Mouse (Mus musculus) limb, embryonic 11.5 days (tissue): ENCODE results near the gene Slc17a1. TPM values are rescaled to one million over a fixed set of nuclear protein-coding genes. Genes with fewer than 3 reads are reported as not detected.

Experiments used
- ATAC-seq: fragments of 200-750 bp; cut with Nextera tagmentation; 2 replicates; pipeline ENCODE4 v1.8.0; 2017; ENCODE audit warnings: low read depth; ENCODE audit not compliant: insufficient number of reproducible peaks, low FRiP score, low TSS enrichment
- DNase-seq: peaks from one replicate; pipeline ENCODE4 v3.0.0-alpha.2; 2015; ENCODE audit warnings: low spot score
- H3K27ac ChIP-seq: fragments of 300-500 bp; sonication (generic); replicated peaks from 2 replicates; pipeline ENCODE4 v1.5.1; 2014; ENCODE audit warnings: low read depth, mild to moderate bottlenecking, low read length
- H3K27me3 ChIP-seq: fragments of 300-500 bp; sonication (generic); 2 replicates; pipeline ENCODE4 v1.6.1; 2014; ENCODE audit warnings: mild to moderate bottlenecking, low read length, mixed read lengths; ENCODE audit not compliant: control insufficient read depth, insufficient read depth
- H3K36me3 ChIP-seq: fragments of 300-500 bp; sonication (generic); 2 replicates; pipeline ENCODE4 v1.6.1; 2014; ENCODE audit warnings: mild to moderate bottlenecking, low read length, moderate library complexity, mixed read lengths; ENCODE audit not compliant: control insufficient read depth, insufficient read depth
- H3K4me1 ChIP-seq: fragments of 300-500 bp; sonication (generic); 2 replicates; pipeline ENCODE4 v1.6.1; 2014; ENCODE audit warnings: low read length, mixed read lengths; ENCODE audit not compliant: control insufficient read depth, insufficient read depth
- H3K4me2 ChIP-seq: fragments of 300-500 bp; sonication (generic); 2 replicates; pipeline ENCODE4 v1.6.1; 2014; ENCODE audit warnings: low read depth, mild to moderate bottlenecking, moderate library complexity; ENCODE audit not compliant: severe bottlenecking
- H3K4me3 ChIP-seq: fragments of 300-500 bp; sonication (generic); 2 replicates; pipeline ENCODE4 v1.5.1; 2014; ENCODE audit warnings: low read depth, low read length
- H3K9ac ChIP-seq: fragments of 300-500 bp; sonication (generic); 2 replicates; pipeline ENCODE4 v1.6.1; 2014; ENCODE audit warnings: mild to moderate bottlenecking, low read length
- H3K9me3 ChIP-seq: fragments of 300-500 bp; sonication (generic); 2 replicates; pipeline ENCODE4 v1.6.1; 2016; ENCODE audit warnings: low read length; ENCODE audit not compliant: control insufficient read depth
- WGBS: fragments of 180-500 bp; shearing (Covaris S2); extraction: QIAGEN DNeasy Blood & Tissue Kit; methylation state at CpG from one replicate; pipeline ENCODE4 v1.1.7; 2014; 5-methylcytosine and 5-hydroxymethylcytosine counted together
- polyA plus RNA-seq: library from polyadenylated mRNA; unstranded; fragments of >200 nt; fragmentation: Nextera tagmentation; extraction: Ambion mirVana; gene quantifications from 2 replicates; pipeline ENCODE4 v1.2.1, GENCODE M21; 2014

The Slc17a1 gene
- polyA plus RNA-seq, 1 experiment from 2014 or later: not detected

DNA sequence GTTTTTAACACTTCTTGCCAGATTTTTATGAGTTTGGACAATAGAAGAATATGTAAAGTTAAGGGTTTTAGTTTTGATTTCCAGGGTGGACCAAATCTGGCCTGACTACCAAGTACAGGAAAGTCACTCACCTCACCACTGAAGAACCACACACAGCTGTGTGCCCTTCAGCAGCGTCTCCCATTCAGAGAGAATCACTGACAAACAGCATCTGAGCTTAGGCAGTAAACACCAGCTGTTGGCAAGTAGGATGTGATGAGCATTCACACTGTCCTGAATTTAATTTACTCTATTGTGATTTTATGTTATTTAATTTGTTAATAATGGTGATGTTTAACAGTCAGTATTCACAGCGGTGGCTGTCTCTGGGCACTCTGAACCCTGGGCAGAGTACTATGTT, 58.2 kb downstream of the Slc17a1 start:
- ATAC-seq (no peak), DNase-seq (no peak)
- no peaks in the 10 kb centered on the region for H3K9me3 ChIP-seq
- no peak overlapping the region for H3K27ac ChIP-seq
- no peaks in the 10 kb centered on the region for H3K27me3 ChIP-seq
- no peak overlapping the region for H3K9ac ChIP-seq
- no peak overlapping the region for H3K4me2 ChIP-seq
- H3K36me3 ChIP-seq: no peaks in the 10 kb centered on the region
- H3K4me3 ChIP-seq: no peak overlapping the region
- H3K4me1 ChIP-seq: no peaks in the 10 kb centered on the region
- 79% methylated on average over 2 of the region's 2 CpGs for WGBS

DNA sequence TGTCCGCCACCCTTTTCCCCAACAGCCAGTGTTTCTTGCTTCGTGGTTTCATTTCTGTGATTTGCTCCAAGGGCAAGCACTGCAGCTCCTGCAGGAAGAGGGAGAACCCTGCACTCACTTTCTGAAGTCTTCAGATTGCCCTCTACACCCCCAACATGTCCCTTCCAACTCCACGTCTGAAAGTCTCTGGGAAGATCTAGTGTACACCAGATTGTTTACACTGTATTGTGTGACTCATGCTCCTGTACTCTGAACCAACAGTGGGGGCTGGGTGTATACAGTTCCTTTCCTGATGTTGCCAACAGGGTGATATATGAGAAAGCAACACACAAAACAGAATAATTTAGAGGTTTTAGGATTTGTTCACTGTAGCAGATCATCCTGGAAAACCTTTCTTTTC, 61.1 kb downstream of the Slc17a1 start:
- 65% methylated on average over 3 of the region's 3 CpGs for WGBS
- Histone ChIP-seq H3K9me3 (no peaks in the 10 kb centered on the region), H3K4me2 (no peak overlapping the region), H3K27me3 (no peaks in the 10 kb centered on the region), H3K36me3 (no peaks in the 10 kb centered on the region), H3K4me1 (no peaks in the 10 kb centered on the region), H3K27ac (no peak overlapping the region), H3K4me3 (no peak overlapping the region), H3K9ac (no peak overlapping the region)
- DNase-seq: no peak
- no peak for ATAC-seq

DNA sequence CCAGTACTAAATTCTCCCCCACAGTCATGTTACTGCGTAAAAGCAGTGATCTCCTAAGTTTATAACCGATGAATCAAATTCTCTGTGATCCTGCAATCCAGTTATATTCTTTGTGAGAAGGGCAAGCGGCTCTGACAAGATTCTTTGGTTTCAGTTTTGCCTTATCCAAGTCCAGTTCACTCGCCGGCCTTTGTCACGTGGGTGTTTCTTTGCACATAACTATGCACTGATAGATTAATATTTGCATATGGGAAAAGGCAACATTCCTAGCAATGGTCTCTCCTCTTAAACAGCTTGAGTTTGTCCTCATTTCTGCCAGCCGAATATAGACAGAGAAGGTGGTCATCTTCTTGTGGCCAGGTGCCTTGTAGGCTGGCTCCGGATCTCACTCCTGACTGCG, 62.9 kb downstream of the Slc17a1 start:
- Histone ChIP-seq H3K27ac (no peak overlapping the region; the same call in 1 of the 2 replicates), H3K27me3 (no peaks in the 10 kb centered on the region), H3K9ac (no peak overlapping the region), H3K4me2 (no peak overlapping the region), H3K9me3 (no peaks in the 10 kb centered on the region), H3K4me3 (no peak overlapping the region), H3K36me3 (no peaks in the 10 kb centered on the region), H3K4me1 (no peaks in the 10 kb centered on the region)
- WGBS: 90% methylated on average over 9 of the region's 9 CpGs
- ATAC-seq (no peak), DNase-seq (no peak)

DNA sequence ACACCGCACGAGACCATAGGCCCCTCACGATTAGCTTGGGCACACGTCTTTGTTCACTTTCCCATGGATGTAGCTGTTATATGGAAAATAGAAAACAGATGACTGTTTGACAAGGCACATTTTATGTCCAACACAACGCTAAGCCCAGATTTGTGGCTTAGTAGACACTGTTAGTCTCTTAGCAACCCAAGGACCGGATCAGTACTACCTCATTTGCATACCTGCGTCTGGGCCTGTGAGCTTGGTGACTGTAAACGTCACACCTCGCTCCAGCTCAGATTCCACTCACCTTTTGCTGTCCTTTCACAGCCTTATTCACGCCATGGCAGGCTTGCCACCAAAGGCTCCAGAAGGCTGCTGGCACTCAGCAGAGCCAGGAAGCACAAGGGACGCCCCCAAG, 63.4 kb downstream of the Slc17a1 start:
- H3K4me2 ChIP-seq: no peak overlapping the region
- DNase-seq: peak; percentile 47

DNA sequence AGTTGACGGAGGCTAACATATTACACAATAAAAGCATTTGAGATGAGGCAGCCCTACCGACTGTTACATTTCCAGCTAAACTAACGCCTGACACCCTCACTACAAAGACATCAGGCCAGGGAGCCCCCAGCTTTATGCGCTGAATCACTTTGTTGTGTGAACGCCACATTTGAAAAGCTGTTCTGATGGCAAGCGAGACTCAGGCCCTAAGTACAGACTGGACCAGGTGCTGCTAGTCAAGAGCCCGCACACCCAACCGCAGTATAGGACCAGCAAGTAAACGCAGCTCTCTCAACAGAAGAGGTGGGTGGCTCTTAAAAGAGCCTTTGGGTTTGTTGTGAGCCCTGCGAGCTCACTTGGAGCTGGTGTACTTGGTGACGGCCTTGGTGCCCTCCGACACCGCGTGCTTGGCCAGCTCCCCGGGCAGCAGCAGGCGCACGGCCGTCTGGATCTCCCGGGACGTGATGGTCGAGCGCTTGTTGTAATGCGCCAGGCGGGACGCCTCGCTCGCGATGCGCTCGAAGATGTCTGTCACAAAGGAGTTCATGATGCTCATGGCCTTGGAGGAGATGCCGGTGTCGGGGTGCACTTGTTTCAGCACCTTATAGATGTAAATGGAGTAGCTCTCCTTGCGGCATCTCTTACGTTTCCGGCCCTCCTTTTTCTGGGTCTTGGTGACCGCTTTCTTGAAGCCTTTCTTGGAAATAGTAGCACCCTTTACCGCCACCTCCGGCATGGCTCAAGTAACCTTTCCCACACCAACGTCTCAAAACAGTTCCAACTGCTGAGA, 66.1 kb downstream of the Slc17a1 start, which contains the start of gene Hist1h2ba:
Hist1h2ba (minus strand) TSS at position 736 of the 790 bp plus-strand sequence.
- Histone ChIP-seq H3K4me2 (no peak within 1 kb of the TSS), H3K4me1 (no peaks in the 10 kb centered on the region), H3K27ac (no peak within 1 kb of the TSS), H3K9me3 (no peaks in the 10 kb centered on the region), H3K27me3 (no peaks in the 10 kb centered on the region), H3K36me3 (no peaks in the 10 kb centered on the region), H3K9ac (no peak within 1 kb of the TSS), H3K4me3 (no peak within 1 kb of the TSS)
- 89% methylated on average over 33 of the region's 39 CpGs for WGBS
- no peak for ATAC-seq
- no peak for DNase-seq

More for the DNA sequence above, 63.4 kb downstream of the Slc17a1 start:
- H3K4me1 ChIP-seq: no peaks in the 10 kb centered on the region
- WGBS: 39% methylated on average over 11 of the region's 11 CpGs
- no peak overlapping the region; the same call in 1 of the 2 replicates for H3K27ac ChIP-seq
- no peaks in the 10 kb centered on the region for H3K9me3 ChIP-seq
- H3K27me3 ChIP-seq: no peaks in the 10 kb centered on the region
- H3K9ac ChIP-seq: no peak overlapping the region
- H3K36me3 ChIP-seq: no peaks in the 10 kb centered on the region
- peak; percentile 57 for ATAC-seq
- no peak overlapping the region for H3K4me3 ChIP-seq

DNA sequence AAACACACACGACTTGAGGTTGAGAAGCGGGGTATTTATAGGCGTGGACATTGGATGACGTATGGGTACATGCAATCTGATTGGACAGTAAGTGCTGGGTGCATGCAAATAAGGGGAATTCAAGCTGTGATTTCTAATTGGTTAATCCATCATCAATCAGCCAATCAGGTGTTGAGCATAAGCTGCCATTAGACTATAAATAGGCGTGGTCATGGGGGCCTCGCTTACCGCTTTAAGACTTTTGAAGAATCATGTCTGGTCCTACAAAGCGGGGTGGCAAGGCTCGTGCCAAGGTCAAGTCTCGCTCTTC, 66.6 kb downstream of the Slc17a1 start, which contains the start of gene Hist1h2aa:
Hist1h2aa (plus strand) TSS at position 252 of the 310 bp plus-strand sequence.
- H3K4me3 ChIP-seq: no peak within 1 kb of the TSS
- H3K4me1 ChIP-seq: no peaks in the 10 kb centered on the region
- no peaks in the 10 kb centered on the region for H3K27me3 ChIP-seq
- no peak within 1 kb of the TSS for H3K27ac ChIP-seq
- no peak within 1 kb of the TSS for H3K4me2 ChIP-seq
- ATAC-seq (no peak), DNase-seq (no peak)
- no peaks in the 10 kb centered on the region for H3K36me3 ChIP-seq
- 91% methylated on average over 10 of the region's 10 CpGs for WGBS
- no peak within 1 kb of the TSS for H3K9ac ChIP-seq
- no peaks in the 10 kb centered on the region for H3K9me3 ChIP-seq

DNA sequence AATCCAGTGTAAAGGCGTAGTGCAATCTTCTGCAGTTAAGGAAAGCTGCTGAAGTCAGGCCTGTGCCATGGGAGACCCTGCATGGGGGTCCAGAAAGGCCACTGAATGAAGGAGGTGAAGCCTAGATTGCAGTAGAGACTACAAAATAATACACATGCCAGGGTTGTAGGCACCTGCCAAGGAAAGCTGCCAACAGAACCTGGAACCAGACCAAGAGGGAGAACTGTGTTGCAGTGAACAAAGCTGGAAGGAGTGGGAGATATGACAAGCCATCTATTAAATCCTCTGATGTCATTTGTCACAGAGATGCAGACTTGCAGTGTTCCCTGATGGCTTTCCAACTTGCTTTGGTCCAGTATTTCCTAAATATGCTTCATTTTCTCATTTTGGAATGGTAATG, 71.1 kb downstream of the Slc17a1 start:
- H3K4me3 ChIP-seq: no peak overlapping the region
- H3K4me2 ChIP-seq: no peak overlapping the region
- H3K9me3 ChIP-seq: no peaks in the 10 kb centered on the region
- no peak overlapping the region for H3K9ac ChIP-seq
- H3K27ac ChIP-seq: no peak overlapping the region
- ATAC-seq (no peak), DNase-seq (no peak)
- no peaks in the 10 kb centered on the region for H3K4me1 ChIP-seq
- H3K36me3 ChIP-seq: no peaks in the 10 kb centered on the region
- WGBS: 91% methylated on average over 1 of the region's 1 CpGs
- no peaks in the 10 kb centered on the region for H3K27me3 ChIP-seq

DNA sequence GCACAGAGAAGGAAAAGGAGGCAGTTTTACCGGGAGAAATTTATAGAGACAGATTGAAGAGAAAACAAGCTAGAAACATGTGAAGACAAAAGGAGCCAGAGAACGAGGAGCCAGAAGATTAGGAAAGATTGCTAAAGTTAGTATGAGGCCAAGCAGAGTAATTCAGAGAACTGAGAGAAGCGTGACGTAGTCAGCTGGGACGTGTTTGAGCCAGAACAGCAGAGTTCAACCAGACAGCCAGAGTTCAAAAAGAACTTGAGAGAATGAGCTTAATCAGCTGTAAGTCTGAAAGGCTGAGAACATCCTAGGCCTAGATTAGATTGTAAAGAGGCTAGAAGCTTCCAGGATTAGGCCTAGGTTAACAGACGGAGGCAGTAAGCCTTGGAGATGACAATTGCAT, 72.7 kb downstream of the Slc17a1 start:
- no peak overlapping the region for H3K9ac ChIP-seq
- H3K4me3 ChIP-seq: no peak overlapping the region
- H3K36me3 ChIP-seq: no peaks in the 10 kb centered on the region
- no peaks in the 10 kb centered on the region for H3K4me1 ChIP-seq
- no peak overlapping the region for H3K4me2 ChIP-seq
- H3K27ac ChIP-seq: no peak overlapping the region
- ATAC-seq (no peak), DNase-seq (no peak)
- no peaks in the 10 kb centered on the region for H3K27me3 ChIP-seq
- H3K9me3 ChIP-seq: no peaks in the 10 kb centered on the region
- 70% methylated on average over 6 of the region's 6 CpGs for WGBS

DNA sequence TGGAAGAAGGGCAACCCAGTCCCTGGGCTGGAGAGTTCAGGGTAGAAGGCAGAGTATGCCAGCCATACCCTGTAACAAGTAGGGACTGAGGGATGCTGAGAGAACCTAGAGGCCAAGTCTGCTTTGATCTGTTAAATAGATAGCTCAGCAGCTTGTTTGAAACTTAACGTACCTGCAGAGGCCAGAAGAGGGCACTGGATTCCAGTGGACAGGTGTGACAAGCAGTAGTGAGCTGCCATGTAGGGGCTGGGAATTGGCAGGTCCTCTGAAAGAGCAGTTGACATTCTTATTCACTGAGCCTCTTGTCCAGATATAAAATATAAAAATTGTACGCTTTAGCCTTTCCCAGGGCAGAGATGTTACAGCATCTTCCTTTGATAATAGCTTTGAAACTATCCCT, 75.3 kb downstream of the Slc17a1 start:
- no peaks in the 10 kb centered on the region for H3K9me3 ChIP-seq
- 46% methylated on average over 2 of the region's 2 CpGs for WGBS
- H3K27ac ChIP-seq: no peak overlapping the region
- no peak overlapping the region for H3K4me3 ChIP-seq
- no peak for ATAC-seq
- no peaks in the 10 kb centered on the region for H3K27me3 ChIP-seq
- no peak for DNase-seq
- H3K9ac ChIP-seq: no peak overlapping the region
- H3K4me2 ChIP-seq: no peak overlapping the region
- H3K36me3 ChIP-seq: no peaks in the 10 kb centered on the region
- H3K4me1 ChIP-seq: peaks cover 10% of the 10 kb centered on the region; the same call in 1 of the 2 replicates
